Mouse (Mus musculus) cerebellum, postnatal 14 days (tissue): ENCODE results near the gene Trp53rkb.

Experiments used
- DNase-seq, 2 experiments: peaks; one replicate each; pipeline ENCODE4 v3.0.0; 2021; ENCODE audit warnings: mixed read lengths in 2 of 2

Gene Trp53rkb

GRCm38 (mm10) chr2:166834796-166835195 lies 42.5 kb downstream of the Trp53rkb start:
- no peak for DNase-seq

GRCm38 (mm10) chr2:166835581-166835980 lies 43.2 kb downstream of the Trp53rkb start:
- DNase-seq: peak; percentile 46 to 48

- no peak for DNase-seq
Observed at GRCm38 (mm10) chr2:166841813-166842212, 49.5 kb downstream of the Trp53rkb start.
